Mouse (Mus musculus) lung, adult 2 months (tissue): ENCODE results near the gene Cnn3. TPM values are rescaled to one million over a fixed set of nuclear protein-coding genes. Genes with fewer than 3 reads are reported as not detected.

Source experiments
- DNase-seq: peaks from one replicate; pipeline ENCODE4 v3.0.0; 2022
- H3K4me1 ChIP-seq: fragments of 200-500 bp; 2 replicates; pipeline ENCODE4 v1.6.1; 2011; ENCODE audit warnings: low read length; ENCODE audit not compliant: control insufficient read depth, insufficient read depth
- H3K4me3 ChIP-seq: fragments of 200-500 bp; replicated peaks from 2 replicates; pipeline ENCODE3; 2011; ENCODE audit warnings: low read depth, mild to moderate bottlenecking, control low read depth, low read length; ENCODE audit errors: extremely low read depth
- CTCF ChIP-seq: fragments of 200-500 bp; IDR thresholded peaks from 2 replicates; pipeline ENCODE4 v1.5.1; 2011; ENCODE audit warnings: mild to moderate bottlenecking, low read length, control low read depth; ENCODE audit not compliant: insufficient read depth
- POLR2A ChIP-seq: fragments of 200-500 bp; IDR thresholded peaks from 2 replicates; pipeline ENCODE4 v1.6.1; 2011; ENCODE audit warnings: low read depth, mild to moderate bottlenecking, control low read depth, low read length, borderline replicate concordance; ENCODE audit errors: extremely low read depth
- WGBS: fragments of 180-500 bp; shearing (Covaris S2); methylation state at CpG from one replicate; pipeline ENCODE4 v1.1.7; 2018; 5-methylcytosine and 5-hydroxymethylcytosine counted together
- polyA plus RNA-seq: library from polyadenylated mRNA; depleted of rRNA; stranded (reverse); fragments of >200 nt; gene quantifications from 2 replicates; pipeline ENCODE4 v1.2.3, GENCODE M21; 2012

Gene Cnn3
- polyA plus RNA-seq, 1 experiment, result 170 TPM

- TF ChIP-seq CTCF (no peak), POLR2A (no peak)
- Histone ChIP-seq H3K4me1 (no peaks in the 10 kb centered on the region), H3K4me3 (no peak overlapping the region)
- WGBS, result 65% methylated on average over 6 of the region's 6 CpGs
- no peak for DNase-seq
Measured at GRCm38 (mm10) chr3:121418251-121418601, 8.1 kb upstream of the Cnn3 start.

GRCm38 (mm10) chr3:121418850-121419435 is 7.4 kb upstream of the Cnn3 start:
- TF ChIP-seq CTCF (no peak), POLR2A (no peak)
- 90% methylated on average over 9 of the region's 9 CpGs for WGBS
- Histone ChIP-seq H3K4me1 (no peaks in the 10 kb centered on the region), H3K4me3 (no peak overlapping the region)
- no peak for DNase-seq

DNA sequence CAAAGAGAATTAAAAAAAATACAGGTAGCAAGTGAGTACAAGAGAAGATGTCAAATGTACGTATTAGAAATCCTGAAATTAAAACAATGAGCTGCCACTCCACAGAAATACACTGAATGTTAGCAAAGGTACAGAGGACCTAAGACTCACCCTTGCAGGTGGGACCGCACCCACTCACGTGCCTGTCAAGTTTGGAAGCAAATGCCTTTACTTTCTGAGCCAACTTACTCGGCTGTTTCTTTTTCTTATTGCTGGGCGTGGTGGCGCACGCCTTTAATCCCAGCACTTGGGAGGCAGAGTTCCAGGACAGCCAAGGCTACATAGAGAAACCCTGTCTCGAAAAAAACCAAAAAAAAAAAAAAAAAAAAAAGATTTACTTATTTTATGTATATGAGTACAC is 3.9 kb upstream of the Cnn3 start:
- Histone ChIP-seq H3K4me3 (no peak overlapping the region), H3K4me1 (peaks cover 2% of the 10 kb centered on the region)
- WGBS, result 76% methylated on average over 8 of the region's 8 CpGs
- TF ChIP-seq CTCF (no peak), POLR2A (no peak)
- DNase-seq, result no peak

- peak; percentile 37; the same call in 1 of the 2 replicates for TF ChIP-seq CTCF
- 0 out of 2 replicates have a peak, but pooled peaks have one; percentile 39 for TF ChIP-seq POLR2A
- WGBS, result under 1% methylated on average over 92 of the region's 93 CpGs
- Histone ChIP-seq H3K4me3 (peak overlapping the region; percentile 88), H3K4me1 (peaks cover 4% of the 10 kb centered on the region)
- peak; percentile 74 for DNase-seq
Measured at GRCm38 (mm10) chr3:121426621-121427519, 573 bp downstream of the Cnn3 start.

DNA sequence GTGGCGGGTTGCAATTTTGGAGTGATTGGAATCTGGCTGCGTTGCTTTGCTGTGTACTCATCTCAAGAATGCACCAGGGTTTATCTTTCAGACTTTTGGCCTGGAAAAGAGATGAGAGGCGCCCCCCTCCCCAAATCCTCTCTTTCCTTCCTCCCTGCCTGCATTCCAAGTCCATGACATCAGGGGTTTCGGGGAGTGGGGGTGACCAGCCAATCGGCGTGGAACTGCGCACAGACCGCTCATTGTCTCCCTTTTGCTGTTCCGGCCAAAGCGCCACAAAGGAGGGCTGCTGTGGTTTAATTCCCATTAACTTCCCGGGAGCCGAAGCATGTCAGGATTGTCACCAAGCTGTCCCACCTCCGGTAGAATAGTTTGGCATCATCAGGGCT is 1.2 kb downstream of the Cnn3 start:
- peak; percentile 59 for DNase-seq
- peaks cover 4% of the 10 kb centered on the region for H3K4me1 ChIP-seq
- peak overlapping the region; percentile 88 for H3K4me3 ChIP-seq
- WGBS, result 1% methylated on average over 13 of the region's 13 CpGs
- TF ChIP-seq POLR2A (peak; percentile 64; the same call in 1 of the 2 replicates), CTCF (no peak)

DNA sequence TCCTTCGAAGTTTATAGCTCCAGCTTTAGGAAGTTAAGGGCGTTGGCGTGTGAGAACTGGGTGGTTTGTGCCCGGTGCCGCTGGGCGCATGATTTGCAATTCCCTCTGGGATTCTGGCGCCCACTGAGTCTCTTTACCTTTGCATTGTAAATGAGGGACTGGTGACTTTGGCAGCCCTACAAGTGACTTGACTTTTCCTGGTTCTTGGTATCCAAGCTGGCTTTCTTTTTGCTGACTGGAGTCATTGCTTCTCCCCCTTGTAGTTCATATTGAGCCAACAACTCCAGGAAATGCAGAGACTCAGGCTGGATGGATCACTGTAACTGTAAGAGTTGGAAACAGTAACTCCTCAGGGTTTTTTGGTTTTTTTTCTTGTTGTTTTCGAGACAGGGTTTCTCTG is 1.9 kb downstream of the Cnn3 start:
- peaks cover 4% of the 10 kb centered on the region for H3K4me1 ChIP-seq
- H3K4me3 ChIP-seq, result peak overlapping the region; percentile 88
- no peak for DNase-seq
- no peak for TF ChIP-seq POLR2A
- no peak for TF ChIP-seq CTCF
- 6% methylated on average over 8 of the region's 8 CpGs for WGBS

DNA sequence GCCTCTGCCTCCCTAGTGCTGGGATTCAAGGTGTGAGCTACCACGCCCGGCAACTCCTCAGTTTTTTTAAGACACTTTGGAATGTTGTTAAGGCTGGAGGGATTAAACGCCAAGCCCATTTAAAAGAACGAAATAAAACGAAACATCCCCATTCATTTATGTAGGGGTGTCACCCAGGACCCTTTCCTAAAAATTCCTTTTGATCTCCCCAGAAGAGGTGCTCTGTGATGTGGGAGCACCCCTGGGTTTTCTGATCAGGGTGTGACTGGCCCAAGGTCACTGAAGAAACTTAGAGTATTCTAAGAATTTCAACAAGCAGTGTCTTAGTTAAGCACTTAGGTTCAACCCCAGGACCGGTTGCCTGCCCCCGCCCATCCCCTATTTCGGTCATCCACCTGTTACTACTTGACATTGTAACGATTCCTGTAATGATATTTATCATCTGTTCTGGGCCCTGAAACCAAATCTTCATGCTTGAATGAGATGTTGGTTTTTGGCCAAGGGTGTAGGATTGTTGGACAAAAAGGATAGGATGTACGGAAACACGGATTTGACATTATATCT is 2.5 kb downstream of the Cnn3 start:
- peaks cover 4% of the 10 kb centered on the region for H3K4me1 ChIP-seq
- 37% methylated on average over 11 of the region's 11 CpGs for WGBS
- no peak for DNase-seq
- TF ChIP-seq POLR2A (no peak), CTCF (no peak)
- H3K4me3 ChIP-seq, result peak overlapping the region; percentile 36

GRCm38 (mm10) chr3:121429469-121429868 is 3.2 kb downstream of the Cnn3 start:
- WGBS, result 57% methylated on average over 3 of the region's 3 CpGs
- no peak overlapping the region for H3K4me3 ChIP-seq

DNA sequence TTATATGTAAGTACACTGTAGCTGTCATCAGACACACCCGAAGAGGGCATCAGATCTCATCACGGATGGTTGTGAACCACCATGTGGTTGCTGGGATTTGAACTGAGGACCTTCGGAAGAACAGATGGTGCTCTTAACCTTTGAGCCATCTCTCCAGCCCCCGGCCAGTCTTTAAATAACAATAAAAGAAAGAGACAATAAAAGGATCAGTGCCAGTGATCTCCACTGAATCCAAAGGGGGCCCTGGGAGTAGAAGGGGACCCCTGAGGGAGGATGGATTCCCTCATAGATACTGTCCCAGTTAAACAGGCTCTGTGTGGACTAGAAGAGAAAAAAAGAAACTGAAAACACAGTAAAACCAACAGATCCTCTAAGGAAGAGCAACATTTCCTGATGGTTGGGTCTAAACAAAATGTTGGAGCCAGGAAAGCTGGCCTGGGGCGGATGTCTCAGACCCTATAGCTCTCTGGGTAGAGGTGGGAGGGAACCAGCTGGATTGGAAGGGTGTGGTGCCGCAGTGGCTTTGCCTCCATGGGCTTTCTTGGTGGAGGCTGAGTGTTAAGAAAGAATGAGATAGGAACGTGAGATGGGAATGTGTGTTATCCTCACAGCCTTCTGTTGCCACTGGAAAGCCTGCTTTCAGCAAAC is 4.1 kb downstream of the Cnn3 start:
- DNase-seq, result no peak
- Histone ChIP-seq H3K4me1 (peaks cover 11% of the 10 kb centered on the region), H3K4me3 (no peak overlapping the region)
- TF ChIP-seq POLR2A (no peak), CTCF (no peak)
- 45% methylated on average over 7 of the region's 7 CpGs for WGBS

More at GRCm38 (mm10) chr3:121429469-121429868, 3.2 kb downstream of the Cnn3 start:
- peaks cover 10% of the 10 kb centered on the region for H3K4me1 ChIP-seq
- TF ChIP-seq POLR2A (no peak), CTCF (no peak)
- no peak for DNase-seq
